Mouse (Mus musculus) heart, postnatal 0 days (tissue): Measurements from ENCODE around the gene Sipa1l2. TPM values are rescaled to one million over a fixed set of nuclear protein-coding genes. Genes with fewer than 3 reads are reported as not detected.
"Not testable (repeated sequence)": the region's sequence is repeated elsewhere in the genome, so short reads cannot be mapped to it uniquely, and the experiment has no call there.

Source experiments
- ATAC-seq: fragments of 200-750 bp; cut with Nextera tagmentation; 2 replicates; pipeline ENCODE4 v1.8.0; 2017; ENCODE audit warnings: low read depth, moderate number of reproducible peaks, moderate library complexity; ENCODE audit not compliant: insufficient read depth
- DNase-seq: peaks from one replicate; pipeline ENCODE4 v3.0.0-alpha.2; 2016; ENCODE audit warnings: low spot score
- H3K27ac ChIP-seq: fragments of 300-500 bp; sonication (generic); 2 replicates; pipeline ENCODE4 v1.5.1; 2014; ENCODE audit warnings: low read depth, mild to moderate bottlenecking
- H3K27me3 ChIP-seq: fragments of 300-500 bp; sonication (generic); 2 replicates; pipeline ENCODE4 v1.6.1; 2014; ENCODE audit warnings: low read length, mixed read lengths; ENCODE audit not compliant: control insufficient read depth, insufficient read depth
- H3K36me3 ChIP-seq: fragments of 300-500 bp; sonication (generic); replicated peaks from 2 replicates; pipeline ENCODE4 v1.6.1; 2014; ENCODE audit warnings: low read length, mixed read lengths; ENCODE audit not compliant: control insufficient read depth, insufficient read depth
- H3K4me1 ChIP-seq: fragments of 300-500 bp; sonication (generic); 2 replicates; pipeline ENCODE4 v1.6.1; 2014; ENCODE audit warnings: antibody characterized with exemption; ENCODE audit not compliant: control insufficient read depth, insufficient read depth
- H3K4me2 ChIP-seq: fragments of 300-500 bp; sonication (generic); 2 replicates; pipeline ENCODE4 v1.6.1; 2014; ENCODE audit warnings: low read depth, mild to moderate bottlenecking, low read length, moderate library complexity
- H3K4me3 ChIP-seq: fragments of 300-500 bp; sonication (generic); 2 replicates; pipeline ENCODE4 v1.5.1; 2014; ENCODE audit warnings: low read depth, low read length
- H3K9ac ChIP-seq: fragments of 300-500 bp; sonication (generic); replicated peaks from 2 replicates; pipeline ENCODE4 v1.6.1; 2014; ENCODE audit warnings: low read depth, low read length, mixed read lengths
- H3K9me3 ChIP-seq: fragments of 300-500 bp; sonication (generic); replicated peaks from 2 replicates; pipeline ENCODE4 v1.6.1; 2016; ENCODE audit warnings: low read length; ENCODE audit not compliant: control insufficient read depth
- CTCF ChIP-seq: IDR thresholded peaks from 2 replicates; pipeline ENCODE4 v1.5.1; 2016; ENCODE audit warnings: antibody characterized with exemption, control low read depth, low read depth
- EP300 ChIP-seq: IDR thresholded peaks from 2 replicates; pipeline ENCODE4 v1.6.1; 2016; ENCODE audit warnings: antibody characterized with exemption, low read depth
- WGBS: fragments of 180-500 bp; shearing (Covaris S2); extraction: QIAGEN DNeasy Blood & Tissue Kit; methylation state at CpG from one replicate; pipeline ENCODE4 v1.1.7; 2014; 5-methylcytosine and 5-hydroxymethylcytosine counted together
- polyA plus RNA-seq: library from polyadenylated mRNA; unstranded; fragments of >200 nt; fragmentation: Nextera tagmentation; extraction: Ambion mirVana; gene quantifications from 2 replicates; pipeline ENCODE4 v1.2.1, GENCODE M21; 2015
- total RNA-seq: library from RNA; depleted of rRNA; stranded (reverse); fragments of >200 nt; gene quantifications from 2 replicates; pipeline ENCODE4 v1.2.3, GENCODE M21; 2014; ENCODE audit warnings: low replicate concordance

The Sipa1l2 gene
- total and polyA plus RNA-seq, 2 experiments from 2014 or later: 13.6 to 65.8 TPM

GRCm38 (mm10) chr8:125401350-125401749 lies 168.3 kb downstream of the Sipa1l2 start:
- H3K4me3 ChIP-seq: no peak overlapping the region
- no peak overlapping the region for H3K9ac ChIP-seq
- H3K4me1 ChIP-seq: peaks cover 13% of the 10 kb centered on the region
- no peaks in the 10 kb centered on the region for H3K27me3 ChIP-seq
- H3K4me2 ChIP-seq: no peak overlapping the region
- peak overlapping the region; percentile 80 for H3K27ac ChIP-seq
- TF ChIP-seq CTCF: no peak
- TF ChIP-seq EP300: 0 out of 2 replicates have a peak, but pooled peaks have one; percentile 29
- 51% methylated on average over 3 of the region's 3 CpGs for WGBS
- DNase-seq (peak; percentile 41), ATAC-seq (peak; percentile 51; the same call in 1 of the 2 replicates)
- H3K36me3 ChIP-seq: no peaks in the 10 kb centered on the region
- peaks cover 13% of the 10 kb centered on the region; the same call in 1 of the 2 replicates for H3K9me3 ChIP-seq

DNA sequence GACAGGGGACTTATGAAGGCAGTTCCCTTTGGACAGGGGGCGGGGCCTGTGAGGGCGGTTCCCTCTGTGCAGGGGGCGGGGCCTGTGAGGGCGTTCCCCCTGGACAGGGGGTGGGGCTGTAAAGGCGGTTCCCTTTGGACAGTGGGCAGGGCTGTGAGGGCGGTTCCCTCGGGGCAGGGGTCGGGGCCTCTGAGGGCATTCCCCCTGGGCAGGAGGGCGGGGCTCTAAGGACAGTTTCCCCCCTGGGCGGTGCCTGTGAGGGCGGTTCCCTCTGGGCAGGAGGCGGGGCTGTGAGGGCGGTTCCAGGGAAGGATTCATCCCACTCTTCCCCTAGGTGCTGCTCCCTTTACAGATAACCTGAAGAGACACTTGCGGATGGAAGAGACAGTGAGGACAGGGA lies 171.6 kb downstream of the Sipa1l2 start:
- Histone ChIP-seq H3K4me2 (no peak overlapping the region), H3K36me3 (no peaks in the 10 kb centered on the region), H3K9ac (no peak overlapping the region), H3K9me3 (no peaks in the 10 kb centered on the region), H3K4me3 (no peak overlapping the region), H3K4me1 (peaks cover 13% of the 10 kb centered on the region), H3K27me3 (no peaks in the 10 kb centered on the region), H3K27ac (no peak overlapping the region)
- DNase-seq: no peak
- TF ChIP-seq CTCF (no peak), EP300 (no peak)
- WGBS: 55% methylated on average over 11 of the region's 14 CpGs
- ATAC-seq: no peak

DNA sequence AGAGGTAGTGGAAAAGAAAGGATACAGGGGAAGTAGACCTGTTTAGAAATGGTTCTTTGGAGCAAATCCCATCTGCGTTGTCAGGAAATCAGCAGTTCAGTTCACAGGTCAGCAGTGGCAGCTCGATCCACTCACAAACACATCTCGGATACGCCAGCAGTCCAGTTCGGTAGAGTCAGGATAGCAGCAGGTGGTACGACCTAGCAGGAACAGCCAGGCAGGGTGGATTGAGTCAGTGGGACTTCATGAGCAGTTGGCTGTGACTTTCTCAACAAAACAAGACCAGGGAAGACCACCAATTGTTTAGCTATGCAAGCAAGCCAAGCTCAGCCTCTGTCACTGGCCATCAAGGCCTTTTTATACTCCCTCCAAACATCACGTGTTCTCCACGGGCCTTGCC lies 173.9 kb downstream of the Sipa1l2 start:
- H3K4me3 ChIP-seq, DNase-seq, H3K9ac ChIP-seq, ATAC-seq, H3K36me3 ChIP-seq, H3K27ac ChIP-seq, H3K27me3 ChIP-seq, H3K4me2 ChIP-seq, H3K9me3 ChIP-seq: not testable (repeated sequence)
- peaks cover 25% of the 10 kb centered on the region for H3K4me1 ChIP-seq
- WGBS: 85% methylated on average over 8 of the region's 8 CpGs

GRCm38 (mm10) chr8:125395032-125395431 lies 174.6 kb downstream of the Sipa1l2 start:
- ATAC-seq: no peak
- DNase-seq: no peak

DNA sequence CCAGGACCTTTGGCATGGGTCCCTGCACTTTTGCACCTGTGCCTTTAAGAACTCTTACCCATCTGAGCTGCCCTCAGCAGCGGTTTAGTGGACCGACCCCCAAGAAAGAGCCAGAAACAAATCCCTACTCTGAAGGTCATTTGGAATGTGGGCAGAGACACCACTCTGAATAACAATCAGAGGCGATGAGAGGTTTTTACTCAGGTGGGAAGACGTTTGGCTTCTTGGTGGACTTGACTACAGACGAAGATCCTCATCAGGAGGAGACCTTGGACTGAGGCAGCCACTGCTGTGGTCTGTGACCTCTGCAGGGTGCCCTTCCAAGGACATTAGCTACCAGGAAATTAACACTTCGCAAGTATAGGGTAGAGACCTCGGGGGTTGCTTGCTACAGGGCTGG lies 177.9 kb downstream of the Sipa1l2 start:
- no peaks in the 10 kb centered on the region for H3K36me3 ChIP-seq
- 47% methylated on average over 7 of the region's 7 CpGs for WGBS
- no peaks in the 10 kb centered on the region for H3K9me3 ChIP-seq
- DNase-seq (no peak), ATAC-seq (no peak)
- H3K4me2 ChIP-seq: no peak overlapping the region
- H3K4me3 ChIP-seq: no peak overlapping the region
- H3K4me1 ChIP-seq: peaks cover 44% of the 10 kb centered on the region
- H3K27me3 ChIP-seq: no peaks in the 10 kb centered on the region
- TF ChIP-seq EP300 (no peak), CTCF (no peak)
- peak overlapping the region; percentile 92 for H3K27ac ChIP-seq
- H3K9ac ChIP-seq: no peak overlapping the region

More at GRCm38 (mm10) chr8:125395032-125395431, 174.6 kb downstream of the Sipa1l2 start:
- peaks cover 26% of the 10 kb centered on the region for H3K4me1 ChIP-seq
- no peak overlapping the region for H3K9ac ChIP-seq
- H3K27me3 ChIP-seq: no peaks in the 10 kb centered on the region
- no peaks in the 10 kb centered on the region for H3K9me3 ChIP-seq
- no peak overlapping the region for H3K27ac ChIP-seq
- H3K4me2 ChIP-seq: no peak overlapping the region
- 62% methylated on average over 8 of the region's 8 CpGs for WGBS
- H3K36me3 ChIP-seq: no peaks in the 10 kb centered on the region
- no peak for TF ChIP-seq EP300
- no peak for TF ChIP-seq CTCF
- H3K4me3 ChIP-seq: no peak overlapping the region

- DNase-seq (no peak), ATAC-seq (no peak)
- Histone ChIP-seq H3K4me2 (no peak overlapping the region; the same call in 1 of the 2 replicates), H3K4me1 (peaks cover 46% of the 10 kb centered on the region), H3K27ac (peak overlapping the region; percentile 92), H3K36me3 (no peaks in the 10 kb centered on the region), H3K27me3 (no peaks in the 10 kb centered on the region), H3K4me3 (no peak overlapping the region), H3K9me3 (no peaks in the 10 kb centered on the region), H3K9ac (no peak overlapping the region)
- WGBS: 81% methylated on average over 8 of the region's 8 CpGs
- TF ChIP-seq EP300: no peak
- no peak for TF ChIP-seq CTCF
These were observed 178.3 kb downstream of the Sipa1l2 start for GRCm38 (mm10) chr8:125391271-125391670.
